Mouse (Mus musculus) lung, postnatal 25 days (tissue): Measurements from ENCODE around the gene Atp6v1e2.

Source experiments
- DNase-seq: peaks from one replicate; pipeline ENCODE4 v3.0.0; 2022; ENCODE audit warnings: low spot score

Gene Atp6v1e2

DNA sequence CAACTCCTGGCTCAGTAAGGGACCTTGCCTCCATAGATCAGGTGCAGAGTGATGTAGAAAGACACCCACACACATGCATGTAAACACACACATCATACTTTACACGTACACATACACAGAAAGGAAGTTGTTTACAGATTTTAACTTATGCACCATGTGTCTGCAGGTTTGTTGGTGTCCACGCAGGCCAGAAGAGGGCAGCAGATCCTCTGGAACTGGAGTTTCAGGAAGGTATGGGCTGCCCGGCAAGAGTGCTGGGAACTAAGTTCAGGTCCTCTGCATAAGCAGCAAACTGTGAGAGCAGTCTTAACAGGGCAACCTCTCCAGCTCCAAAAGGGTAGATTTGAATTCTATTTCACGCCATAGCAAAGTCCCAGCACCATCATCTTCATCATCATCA, 32.2 kb downstream of the Atp6v1e2 start:
- no peak for DNase-seq

GRCm38 (mm10) chr17:86913003-86913607, 34.6 kb downstream of the Atp6v1e2 start:
- DNase-seq, result no peak

DNA sequence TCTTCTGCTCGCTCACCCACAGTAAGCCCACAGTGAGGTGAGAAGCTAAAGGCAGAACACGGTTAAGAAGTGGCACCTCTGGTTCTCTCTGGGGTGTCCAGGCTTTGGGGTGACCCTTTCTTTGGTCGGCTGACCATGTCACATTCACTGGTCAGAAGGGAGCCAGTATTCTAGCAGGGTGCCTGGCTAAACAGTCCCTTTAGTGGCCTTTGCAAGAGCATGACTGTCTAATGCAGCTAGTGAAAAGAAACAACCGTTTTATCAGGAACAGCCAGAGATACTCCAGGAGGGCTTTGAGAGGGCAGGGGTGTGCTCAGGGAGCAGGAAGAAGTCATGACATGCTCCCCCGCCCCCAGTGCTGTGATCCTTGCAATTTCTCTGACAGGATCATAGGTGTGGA, 36.4 kb downstream of the Atp6v1e2 start:
- no peak for DNase-seq

GRCm38 (mm10) chr17:86909733-86910495, 37.8 kb downstream of the Atp6v1e2 start:
- DNase-seq, result no peak

- DNase-seq, result no peak
These were observed 39.4 kb downstream of the Atp6v1e2 start for GRCm38 (mm10) chr17:86908316-86908715.

- DNase-seq, result no peak
These were observed 40.6 kb downstream of the Atp6v1e2 start for GRCm38 (mm10) chr17:86907092-86907491.

- DNase-seq, result no peak
These were observed 41.1 kb downstream of the Atp6v1e2 start for GRCm38 (mm10) chr17:86906601-86907000.

DNA sequence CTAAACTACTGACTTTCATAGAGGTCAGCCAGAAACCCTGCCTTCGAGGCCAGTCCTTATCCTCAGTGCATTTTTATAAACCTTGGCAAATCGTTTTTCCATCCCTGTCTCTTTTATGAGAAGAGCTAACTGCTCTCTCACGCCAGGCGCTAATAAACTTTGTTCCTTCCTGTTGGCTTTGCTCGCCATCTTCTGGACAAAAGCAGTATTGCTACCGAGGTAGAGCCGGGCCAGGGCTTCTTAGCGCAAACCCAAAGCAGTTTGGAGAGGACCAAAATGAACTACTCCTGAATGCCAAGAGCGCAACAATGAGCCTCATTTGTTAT, 41.6 kb downstream of the Atp6v1e2 start:
- peak; percentile 87 for DNase-seq

- peak; percentile 38 for DNase-seq
These were observed 42.2 kb downstream of the Atp6v1e2 start for GRCm38 (mm10) chr17:86905297-86906135.

DNA sequence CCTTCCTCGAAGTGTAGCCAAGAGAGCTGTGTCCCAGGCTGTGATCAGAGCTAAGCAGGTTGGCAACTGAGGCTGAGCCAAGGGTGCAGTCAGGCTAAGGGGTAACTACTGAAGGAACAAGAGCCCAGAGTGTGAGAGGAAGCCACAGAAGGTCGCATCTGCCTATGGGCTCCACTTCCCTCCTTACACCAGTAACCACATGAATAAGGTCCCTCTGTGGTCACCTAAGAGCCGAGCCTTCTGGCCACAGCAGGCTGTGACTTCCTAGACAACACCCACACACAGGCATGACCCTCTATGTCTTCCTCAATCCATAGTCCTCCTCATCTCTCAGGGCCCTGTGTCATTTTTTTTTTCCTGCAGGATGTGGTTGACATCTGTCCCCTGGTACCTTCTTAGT, 43.5 kb downstream of the Atp6v1e2 start:
- DNase-seq, result no peak

- peak; percentile 47 for DNase-seq
These were observed 44.1 kb downstream of the Atp6v1e2 start for GRCm38 (mm10) chr17:86903596-86903995.

DNA sequence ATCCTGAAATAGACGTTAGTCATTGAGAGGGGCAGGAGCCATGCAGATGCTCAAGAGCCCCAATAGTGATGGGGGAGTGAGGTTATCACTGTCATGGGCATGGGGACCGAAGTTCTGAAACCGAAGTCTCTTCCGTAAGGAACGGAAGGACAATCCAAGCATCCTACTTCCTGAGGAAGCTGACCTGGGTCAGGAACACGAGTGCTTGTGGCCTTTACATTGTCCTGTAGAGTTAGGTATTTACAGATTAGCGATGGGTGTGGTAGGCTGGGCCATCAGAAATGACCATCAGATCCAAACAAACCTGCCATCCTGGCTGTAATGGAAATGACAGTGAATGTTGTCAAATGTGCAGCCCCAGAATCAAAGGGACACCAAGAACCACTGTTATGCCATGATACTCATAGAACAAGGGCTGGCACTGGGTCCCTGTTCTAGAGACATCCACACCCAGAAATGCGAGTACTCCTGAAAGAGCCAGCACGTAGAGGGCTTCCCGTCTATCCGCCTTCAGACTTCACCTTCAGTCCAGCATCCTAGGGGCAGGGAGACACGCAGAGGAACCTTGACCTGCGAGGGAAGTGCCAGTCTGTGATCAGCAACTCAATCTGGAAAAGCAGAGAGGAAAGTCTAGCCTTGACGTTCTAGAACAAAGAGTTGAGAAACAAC, 45.2 kb downstream of the Atp6v1e2 start:
- no peak for DNase-seq

DNA sequence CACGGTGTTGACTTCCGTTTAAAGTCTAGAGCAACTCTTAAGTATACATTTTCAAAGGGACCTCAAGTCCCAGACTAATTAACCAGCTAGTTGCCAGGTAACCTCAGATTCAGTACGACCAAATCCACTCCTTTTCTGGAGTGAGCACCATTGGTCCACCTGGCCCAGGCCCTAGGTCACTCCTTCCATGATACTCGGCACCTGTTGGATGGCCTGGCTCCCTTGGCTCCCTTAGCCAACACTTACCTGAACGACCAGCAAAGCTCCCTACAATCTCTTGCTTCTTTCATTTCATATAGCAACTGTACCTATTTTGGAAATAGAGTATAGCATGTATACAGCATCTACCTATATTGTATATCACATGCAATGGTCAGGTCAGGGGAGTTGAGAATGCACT, 47.1 kb downstream of the Atp6v1e2 start:
- no peak for DNase-seq

DNA sequence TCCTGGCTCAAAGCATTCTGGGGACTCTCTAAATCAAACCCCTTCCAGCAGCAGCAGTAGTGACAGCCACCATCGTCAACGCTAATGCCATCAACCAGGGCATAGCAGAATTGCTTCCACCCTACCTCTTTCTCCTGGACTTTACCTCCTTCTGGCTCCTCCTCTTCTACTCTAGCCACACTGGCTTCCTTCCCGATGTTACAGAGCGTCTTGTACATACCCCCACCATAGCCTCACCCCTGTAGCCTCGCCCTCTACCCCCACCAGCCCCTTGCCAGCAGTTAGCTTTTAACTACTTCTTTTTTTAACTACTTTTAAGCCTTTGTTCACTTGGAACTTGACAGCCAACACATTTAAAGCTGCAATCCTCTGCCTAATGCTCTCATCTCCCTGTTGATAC, 47.9 kb downstream of the Atp6v1e2 start:
- no peak for DNase-seq

- DNase-seq, result no peak
These were observed 50.1 kb downstream of the Atp6v1e2 start for GRCm38 (mm10) chr17:86897486-86898165.

GRCm38 (mm10) chr17:86895191-86895590, 52.5 kb downstream of the Atp6v1e2 start:
- no peak for DNase-seq
